Mouse (Mus musculus): ENCODE data around the gene Rdh8. TPM values are rescaled to one million over a fixed set of nuclear protein-coding genes. Genes with fewer than 3 reads are reported as not detected.
"Not testable (repeated sequence)": the region's sequence is repeated elsewhere in the genome, so short reads cannot be mapped to it uniquely, and the experiment has no call there.

The Rdh8 gene
- total RNA-seq, 2 experiments from 2014 or later: not detected

DNA sequence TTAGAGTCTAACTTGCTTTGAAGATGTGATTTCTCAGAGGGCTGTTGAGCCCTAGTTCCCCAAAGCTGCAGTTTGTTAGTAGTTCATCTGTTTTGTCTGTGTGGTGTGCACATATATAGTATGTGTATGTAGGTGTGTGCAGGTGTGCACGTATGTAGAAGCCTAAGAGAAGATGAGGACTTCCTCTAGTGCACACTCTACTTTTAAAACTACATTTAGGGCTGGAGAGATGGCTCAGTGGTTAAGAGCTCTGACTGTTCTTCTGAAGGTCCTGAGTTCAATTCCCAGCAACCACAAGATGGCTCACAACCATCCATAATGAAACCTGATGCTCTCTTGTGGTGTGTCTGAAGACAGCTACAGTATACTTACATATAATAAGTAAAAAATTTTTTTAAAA is 16.6 kb downstream of the Rdh8 start:
- intact Hi-C loops (cut with DNase I): loop anchor here (5.0 kb wide), 1 partner anchor 173 kb away; no protein-coding TSS in a partner anchor
- DNase-seq (ENCODE audit: low spot score in 2 of 2): no peak

DNA sequence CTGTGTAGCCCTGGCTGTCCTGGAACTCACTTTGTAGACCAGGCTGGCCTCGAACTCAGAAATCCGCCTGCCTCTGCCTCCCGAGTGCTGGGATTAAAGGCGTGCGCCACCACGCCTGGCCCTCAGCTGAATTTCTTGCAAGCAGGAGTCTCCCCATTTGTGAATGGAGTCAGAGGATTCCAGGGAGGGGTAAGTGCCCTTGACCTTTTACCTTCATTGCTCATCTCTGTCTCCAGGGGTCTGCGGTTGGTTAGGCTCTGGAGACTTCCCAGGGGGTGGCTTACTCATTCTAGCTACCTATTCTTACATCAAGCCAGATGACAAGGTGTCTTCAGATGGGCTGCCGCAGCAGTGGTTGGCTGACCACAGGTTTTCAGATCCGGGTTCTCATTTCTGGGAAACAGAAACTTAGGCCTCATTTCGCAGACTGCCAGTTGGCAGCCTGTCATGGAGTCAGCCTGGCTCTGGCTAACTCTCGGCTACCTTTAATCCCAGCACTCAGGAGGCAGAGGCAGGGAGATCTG is 17.2 kb downstream of the Rdh8 start:
- intact Hi-C loops (cut with DNase I); DNase-seq (ENCODE audit: low spot score in 2 of 2): not testable (repeated sequence)

GRCm38 (mm10) chr9:20837184-20837947 is 19.1 kb downstream of the Rdh8 start:
- intact Hi-C loops (cut with DNase I): no loop called here
- no peak for DNase-seq (ENCODE audit: low spot score in 2 of 2)

DNA sequence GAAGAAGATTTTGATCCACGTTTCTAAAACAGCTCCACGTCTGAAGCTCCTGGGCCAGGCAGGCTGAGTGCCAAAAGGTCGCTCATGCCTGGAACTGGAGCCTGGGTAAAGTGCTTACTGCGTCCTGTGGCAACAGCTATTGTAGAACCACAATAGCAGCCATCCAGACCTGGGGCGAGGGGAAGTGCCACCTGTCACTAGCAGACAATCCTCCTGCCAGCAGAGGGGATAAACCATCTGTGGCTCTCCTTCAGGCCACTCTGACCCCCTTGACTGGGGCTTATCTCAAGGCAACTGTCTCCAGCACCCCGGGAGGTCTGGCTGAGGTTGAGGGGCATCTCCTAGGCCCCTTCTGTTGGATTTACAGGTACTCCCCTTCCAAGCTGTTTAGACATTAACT is 20.6 kb downstream of the Rdh8 start:
- no peak for DNase-seq (ENCODE audit: low spot score in 2 of 2)
- intact Hi-C loops (cut with DNase I): no loop called here

GRCm38 (mm10) chr9:20842211-20842610 is 23.9 kb downstream of the Rdh8 start:
- intact Hi-C loops (cut with DNase I): no loop called here
- DNase-seq (ENCODE audit: low spot score in 2 of 2): no peak

DNA sequence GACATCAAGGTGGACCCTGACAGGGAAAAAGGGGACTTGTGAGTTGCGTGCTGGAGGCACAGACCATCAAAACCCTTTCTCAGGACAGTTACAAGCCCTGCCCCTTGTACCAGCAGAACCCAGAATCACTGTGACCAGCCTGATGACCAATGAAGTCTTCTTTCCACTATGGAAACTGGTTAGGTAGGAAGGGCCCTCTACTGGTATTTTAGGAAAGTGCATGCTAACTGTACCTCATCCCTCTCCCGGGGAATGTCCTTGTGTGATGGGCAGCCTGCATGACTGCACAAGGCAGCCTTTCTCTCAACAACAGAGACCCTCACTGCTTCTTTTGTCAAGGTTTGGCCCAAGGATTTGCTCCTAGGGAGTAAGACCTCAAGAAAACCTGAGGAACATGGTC is 24.4 kb downstream of the Rdh8 start:
- no peak for DNase-seq (ENCODE audit: low spot score in 2 of 2)
- intact Hi-C loops (cut with DNase I): no loop called here

GRCm38 (mm10) chr9:20850179-20850578 is 31.9 kb downstream of the Rdh8 start:
- no peak for DNase-seq (ENCODE audit: low spot score in 2 of 2)
- intact Hi-C loops (cut with DNase I): no loop called here

GRCm38 (mm10) chr9:20857131-20857530 is 38.8 kb downstream of the Rdh8 start:
- intact Hi-C loops (cut with DNase I): no loop called here
- DNase-seq (ENCODE audit: low spot score in 2 of 2): no peak

GRCm38 (mm10) chr9:20859926-20860325 is 41.6 kb downstream of the Rdh8 start:
- intact Hi-C loops (cut with DNase I): no loop called here
- no peak for DNase-seq (ENCODE audit: low spot score in 2 of 2)

- intact Hi-C loops (cut with DNase I): no loop called here
- DNase-seq (ENCODE audit: low spot score in 2 of 2): no peak
These were observed 43.5 kb downstream of the Rdh8 start for GRCm38 (mm10) chr9:20861821-20862220.

GRCm38 (mm10) chr9:20862225-20862624 is 43.9 kb downstream of the Rdh8 start:
- intact Hi-C loops (cut with DNase I): no loop called here
- no peak for DNase-seq (ENCODE audit: low spot score in 2 of 2)

GRCm38 (mm10) chr9:20866879-20867278 is 48.6 kb downstream of the Rdh8 start:
- DNase-seq (ENCODE audit: low spot score in 2 of 2): no peak
- intact Hi-C loops (cut with DNase I): no loop called here

GRCm38 (mm10) chr9:20868448-20869001 is 50.2 kb downstream of the Rdh8 start, which contains the start of gene A230050P20Rik:
A230050P20Rik (plus strand) TSS chr9:20868642.
- intact Hi-C loops (cut with DNase I): no loop called here
- DNase-seq (ENCODE audit: low spot score in 2 of 2): peak; percentile 82 to 84

GRCm38 (mm10) chr9:20869246-20869645 is 50.9 kb downstream of the Rdh8 start:
- intact Hi-C loops (cut with DNase I): no loop called here
- no peak for DNase-seq (ENCODE audit: low spot score in 2 of 2)

DNA sequence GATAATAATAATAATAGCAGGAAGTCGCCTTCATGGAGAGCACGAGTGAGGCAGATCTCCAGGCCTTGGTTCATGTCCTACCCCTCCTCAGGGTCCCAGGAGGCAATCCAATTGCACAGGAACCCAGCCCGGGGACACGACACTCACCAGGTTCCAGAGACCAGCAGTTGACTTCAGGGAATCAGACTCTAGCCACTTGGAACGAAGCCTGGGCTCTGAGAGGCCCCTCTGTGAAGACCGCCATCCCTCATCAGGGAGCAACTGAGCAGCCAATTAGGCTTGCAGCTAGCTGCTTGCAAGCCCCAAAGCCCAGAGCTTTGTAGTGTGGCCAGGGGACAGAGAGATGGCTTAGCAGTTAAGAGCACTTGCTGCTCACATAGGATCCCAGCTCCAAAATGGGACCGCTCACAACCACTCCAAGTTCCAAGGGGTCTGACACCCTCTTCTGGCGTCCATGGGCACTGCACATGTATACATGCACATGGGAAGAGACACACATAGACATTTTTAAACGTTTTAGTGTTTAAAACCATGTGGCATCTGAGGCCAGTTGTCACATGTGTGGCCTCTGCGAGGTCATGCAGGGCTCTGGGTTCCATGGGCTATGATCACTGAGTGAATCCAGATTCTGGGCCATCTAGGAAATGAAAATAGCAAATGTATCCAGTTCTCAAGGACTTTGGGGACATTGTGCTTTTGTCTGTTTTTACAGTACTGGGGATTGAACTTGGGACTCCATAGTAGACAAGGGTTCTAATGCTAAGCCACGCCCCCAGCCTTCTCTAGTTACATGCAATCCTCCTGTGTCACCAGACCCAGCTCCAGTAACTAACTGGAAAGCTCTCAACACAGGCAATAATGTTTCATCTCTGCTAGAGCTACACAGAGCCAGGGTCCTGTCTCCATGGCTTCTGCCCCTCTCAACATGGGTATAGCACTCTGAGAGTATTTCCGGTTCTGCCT is 52.2 kb downstream of the Rdh8 start:
- no peak for DNase-seq (ENCODE audit: low spot score in 2 of 2)
- intact Hi-C loops (cut with DNase I): no loop called here

- intact Hi-C loops (cut with DNase I): no loop called here
These were observed 54.7 kb downstream of the Rdh8 start for GRCm38 (mm10) chr9:20872991-20873390.

DNA sequence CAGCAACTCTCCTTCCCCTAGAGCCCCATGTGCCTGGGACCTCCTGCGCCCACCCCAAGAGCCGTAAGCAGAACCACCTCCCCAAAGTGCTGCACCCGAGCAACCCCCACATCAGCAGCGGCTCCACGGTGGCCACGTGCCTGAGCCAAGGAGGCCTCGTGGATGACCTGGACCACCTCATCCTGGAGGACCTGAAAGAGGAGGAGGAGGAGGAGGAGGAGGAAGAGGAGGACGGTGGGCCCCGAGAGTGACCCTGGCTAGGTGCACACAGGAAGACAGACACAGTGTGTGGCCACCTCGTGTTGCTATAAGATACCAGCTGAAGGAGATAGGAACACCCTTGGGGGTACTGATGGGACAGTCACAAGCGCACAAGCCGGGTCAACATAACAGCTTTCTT is 55.2 kb downstream of the Rdh8 start:
- DNase-seq (ENCODE audit: low spot score in 2 of 2): no peak
- intact Hi-C loops (cut with DNase I): no loop called here

More at GRCm38 (mm10) chr9:20872991-20873390, 54.7 kb downstream of the Rdh8 start:
- DNase-seq (ENCODE audit: low spot score in 2 of 2): no peak

GRCm38 (mm10) chr9:20875021-20875790 is 56.9 kb downstream of the Rdh8 start:
- peak in 1 of 2 experiments; percentile 62 for DNase-seq (ENCODE audit: low spot score in 2 of 2)
- intact Hi-C loops (cut with DNase I): no loop called here

Measured in left cerebral cortex, postnatal 36 days (tissue).